Mouse (Mus musculus) mesoderm, embryonic 11.5 days (tissue): ENCODE results near the gene Nfe2l2.
A peak's percentile ranks its signal among the peaks of the same experiment; 100 is the strongest.

ENCODE experiments used
- DNase-seq: peaks from one replicate; pipeline ENCODE4 v3.0.0-alpha.2; 2012; ENCODE audit warnings: low read depth, low spot score

Gene Nfe2l2

GRCm38 (mm10) chr2:75685458-75685861, 19.0 kb downstream of the Nfe2l2 start:
- DNase-seq = no peak

- no peak for DNase-seq
Measured at GRCm38 (mm10) chr2:75684526-75684925, 19.9 kb downstream of the Nfe2l2 start.

- no peak for DNase-seq
Measured at GRCm38 (mm10) chr2:75682978-75683709, 21.3 kb downstream of the Nfe2l2 start.

- DNase-seq = no peak
Measured at GRCm38 (mm10) chr2:75681439-75681838, 23.0 kb downstream of the Nfe2l2 start.

- DNase-seq = no peak
Measured at GRCm38 (mm10) chr2:75679947-75680346, 24.5 kb downstream of the Nfe2l2 start.

GRCm38 (mm10) chr2:75676567-75676966, 27.9 kb downstream of the Nfe2l2 start:
- no peak for DNase-seq

GRCm38 (mm10) chr2:75672561-75672960, 31.9 kb downstream of the Nfe2l2 start:
- DNase-seq = no peak

- DNase-seq = no peak
Measured at GRCm38 (mm10) chr2:75671337-75671660, 33.1 kb downstream of the Nfe2l2 start.

GRCm38 (mm10) chr2:75670446-75671336, 33.8 kb downstream of the Nfe2l2 start:
- peak; percentile 26 for DNase-seq

- peak; percentile 43 for DNase-seq
Measured at GRCm38 (mm10) chr2:75669491-75670445, 34.7 kb downstream of the Nfe2l2 start.

- DNase-seq = no peak
Measured at GRCm38 (mm10) chr2:75661106-75661505, 43.3 kb downstream of the Nfe2l2 start.

GRCm38 (mm10) chr2:75660255-75660948, 44.0 kb downstream of the Nfe2l2 start:
- no peak for DNase-seq

- peak; percentile 87 for DNase-seq
Measured at GRCm38 (mm10) chr2:75659629-75659960, 44.8 kb downstream of the Nfe2l2 start.

- peak; percentile 100 for DNase-seq
Measured at GRCm38 (mm10) chr2:75658727-75659628, 45.5 kb downstream of the Nfe2l2 start, which contains the start of gene Hnrnpa3. Hnrnpa3 (plus strand) TSS chr2:75659261.

GRCm38 (mm10) chr2:75657907-75658691, 46.3 kb downstream of the Nfe2l2 start:
- DNase-seq = peak; percentile 60

GRCm38 (mm10) chr2:75656924-75657323, 47.5 kb downstream of the Nfe2l2 start:
- no peak for DNase-seq

GRCm38 (mm10) chr2:75654679-75655078, 49.8 kb downstream of the Nfe2l2 start:
- DNase-seq = no peak

GRCm38 (mm10) chr2:75653150-75653549, 51.3 kb downstream of the Nfe2l2 start:
- DNase-seq = no peak

- no peak for DNase-seq
Measured at GRCm38 (mm10) chr2:75650437-75650836, 54.0 kb downstream of the Nfe2l2 start.
